Mouse (Mus musculus): ENCODE data around the gene Eml3. TPM values are rescaled to one million over a fixed set of nuclear protein-coding genes. Genes with fewer than 3 reads are reported as not detected.
A peak's percentile ranks its signal among the peaks of the same experiment; 100 is the strongest.

Eml3 gene
- polyA plus RNA-seq, 1 experiment from 2014 or later: 14.3 TPM

GRCm38 (mm10) chr19:8942276-8942964 is 13.1 kb downstream of the Eml3 start:
- peak overlapping the region; percentile 94 for H3K4me3 ChIP-seq
- H3K27me3 ChIP-seq (replicated peaks): no peaks in the 10 kb centered on the region
- peak overlapping the region; percentile 75 for H3K4me2 ChIP-seq (replicated peaks)
- under 1% methylated on average over 46 of the region's 46 CpGs for WGBS
- ATAC-seq (ENCODE audit: low FRiP score, low read depth): peak; percentile 72
- H3K9me3 ChIP-seq: no peaks in the 10 kb centered on the region
- peak overlapping the region; percentile 96 for H3K27ac ChIP-seq
- peaks cover 25% of the 10 kb centered on the region for H3K36me3 ChIP-seq
- peaks cover 27% of the 10 kb centered on the region for H3K4me1 ChIP-seq
- peak overlapping the region; percentile 99 for H3K9ac ChIP-seq

GRCm38 (mm10) chr19:8943047-8943446 is 13.7 kb downstream of the Eml3 start:
- Histone ChIP-seq H3K27ac (no peak overlapping the region), H3K36me3 (peaks cover 31% of the 10 kb centered on the region), H3K4me1 (peaks cover 27% of the 10 kb centered on the region), H3K9ac (peak overlapping the region; percentile 99), H3K4me3 (peak overlapping the region; percentile 94), H3K27me3 (replicated peaks) (no peaks in the 10 kb centered on the region), H3K4me2 (replicated peaks) (peak overlapping the region; percentile 75), H3K9me3 (no peaks in the 10 kb centered on the region)
- no peak for ATAC-seq (ENCODE audit: low FRiP score, low read depth)
- WGBS: 80% methylated on average over 2 of the region's 2 CpGs

GRCm38 (mm10) chr19:8944062-8944461 is 14.7 kb downstream of the Eml3 start:
- Histone ChIP-seq H3K27ac (no peak overlapping the region), H3K9ac (peak overlapping the region; percentile 26; the same call in 1 of the 2 replicates), H3K4me2 (replicated peaks) (peak overlapping the region; percentile 41), H3K9me3 (no peaks in the 10 kb centered on the region), H3K4me1 (peaks cover 27% of the 10 kb centered on the region), H3K4me3 (no peak overlapping the region), H3K36me3 (peaks cover 42% of the 10 kb centered on the region), H3K27me3 (replicated peaks) (no peaks in the 10 kb centered on the region)
- WGBS: 76% methylated on average over 5 of the region's 5 CpGs
- no peak for ATAC-seq (ENCODE audit: low FRiP score, low read depth)

- H3K4me1 ChIP-seq: peaks cover 27% of the 10 kb centered on the region
These were observed 15.4 kb downstream of the Eml3 start for GRCm38 (mm10) chr19:8944750-8945149.

GRCm38 (mm10) chr19:8945251-8945650 is 15.9 kb downstream of the Eml3 start:
- 89% methylated on average over 6 of the region's 6 CpGs for WGBS
- no peaks in the 10 kb centered on the region for H3K9me3 ChIP-seq
- no peak overlapping the region for H3K27ac ChIP-seq
- peaks cover 53% of the 10 kb centered on the region for H3K36me3 ChIP-seq
- no peak for ATAC-seq (ENCODE audit: low FRiP score, low read depth)
- H3K4me3 ChIP-seq: no peak overlapping the region
- H3K27me3 ChIP-seq (replicated peaks): no peaks in the 10 kb centered on the region
- peak overlapping the region; percentile 40; the same call in 1 of the 2 replicates for H3K4me2 ChIP-seq (replicated peaks)
- peaks cover 27% of the 10 kb centered on the region for H3K4me1 ChIP-seq
- H3K9ac ChIP-seq: no peak overlapping the region

More at GRCm38 (mm10) chr19:8944750-8945149, 15.4 kb downstream of the Eml3 start:
- Histone ChIP-seq H3K27ac (no peak overlapping the region), H3K36me3 (peaks cover 48% of the 10 kb centered on the region), H3K27me3 (replicated peaks) (no peaks in the 10 kb centered on the region), H3K9me3 (no peaks in the 10 kb centered on the region), H3K4me2 (replicated peaks) (peak overlapping the region; percentile 40), H3K4me3 (no peak overlapping the region), H3K9ac (no peak overlapping the region)
- no peak for ATAC-seq (ENCODE audit: low FRiP score, low read depth)
- 48% methylated on average over 5 of the region's 5 CpGs for WGBS

- Histone ChIP-seq H3K4me2 (replicated peaks) (no peak overlapping the region), H3K27me3 (replicated peaks) (no peaks in the 10 kb centered on the region), H3K4me3 (no peak overlapping the region), H3K9ac (no peak overlapping the region), H3K36me3 (peaks cover 70% of the 10 kb centered on the region), H3K9me3 (no peaks in the 10 kb centered on the region), H3K4me1 (peaks cover 16% of the 10 kb centered on the region), H3K27ac (no peak overlapping the region)
- 92% methylated on average over 7 of the region's 7 CpGs for WGBS
- ATAC-seq (ENCODE audit: low FRiP score, low read depth): no peak
These were observed 17.6 kb downstream of the Eml3 start for GRCm38 (mm10) chr19:8946929-8947328.

- H3K4me1 ChIP-seq: peaks cover 17% of the 10 kb centered on the region
- H3K4me3 ChIP-seq: no peak overlapping the region
- 94% methylated on average over 5 of the region's 5 CpGs for WGBS
- no peaks in the 10 kb centered on the region for H3K27me3 ChIP-seq (replicated peaks)
- no peak overlapping the region for H3K9ac ChIP-seq
- H3K27ac ChIP-seq: no peak overlapping the region
- no peaks in the 10 kb centered on the region for H3K9me3 ChIP-seq
- H3K36me3 ChIP-seq: peaks cover 72% of the 10 kb centered on the region
- no peak for ATAC-seq (ENCODE audit: low FRiP score, low read depth)
- no peak overlapping the region for H3K4me2 ChIP-seq (replicated peaks)
These were observed 20.8 kb downstream of the Eml3 start for GRCm38 (mm10) chr19:8950190-8950589.

- peaks cover 17% of the 10 kb centered on the region for H3K4me1 ChIP-seq
- H3K9me3 ChIP-seq: no peaks in the 10 kb centered on the region
- H3K4me2 ChIP-seq (replicated peaks): 0 out of 2 replicates have a peak overlapping the region, but pooled peaks have one; percentile 87
- H3K4me3 ChIP-seq: no peak overlapping the region
- no peak for ATAC-seq (ENCODE audit: low FRiP score, low read depth)
- H3K9ac ChIP-seq: peak overlapping the region; percentile 18; the same call in 1 of the 2 replicates
- peak overlapping the region; percentile 78 for H3K27ac ChIP-seq
- 91% methylated on average over 9 of the region's 9 CpGs for WGBS
- H3K36me3 ChIP-seq: peaks cover 68% of the 10 kb centered on the region
- no peaks in the 10 kb centered on the region for H3K27me3 ChIP-seq (replicated peaks)
These were observed 22.9 kb downstream of the Eml3 start for GRCm38 (mm10) chr19:8952241-8952640.

- WGBS: 3% methylated on average over 46 of the region's 46 CpGs
- Histone ChIP-seq H3K4me3 (peak within 1 kb of the TSS; percentile 87), H3K4me1 (peaks cover 17% of the 10 kb centered on the region), H3K36me3 (peaks cover 65% of the 10 kb centered on the region), H3K9ac (peak within 1 kb of the TSS; percentile 69), H3K4me2 (replicated peaks) (peak within 1 kb of the TSS; percentile 87), H3K27me3 (replicated peaks) (no peaks in the 10 kb centered on the region), H3K27ac (peak within 1 kb of the TSS; percentile 78), H3K9me3 (no peaks in the 10 kb centered on the region)
- peak; percentile 95 for ATAC-seq (ENCODE audit: low FRiP score, low read depth)
These were observed 24.0 kb downstream of the Eml3 start, which contains the start of gene Tut1 for GRCm38 (mm10) chr19:8953135-8954039. Tut1 (plus strand) TSS chr19:8953847.

- Histone ChIP-seq H3K9me3 (no peaks in the 10 kb centered on the region), H3K4me2 (replicated peaks) (peak overlapping the region; percentile 87), H3K4me1 (peaks cover 17% of the 10 kb centered on the region), H3K36me3 (peaks cover 63% of the 10 kb centered on the region), H3K27ac (no peak overlapping the region), H3K27me3 (replicated peaks) (no peaks in the 10 kb centered on the region), H3K4me3 (peak overlapping the region; percentile 87), H3K9ac (peak overlapping the region; percentile 69)
- WGBS: 9% methylated on average over 9 of the region's 9 CpGs
- no peak for ATAC-seq (ENCODE audit: low FRiP score, low read depth)
These were observed 24.8 kb downstream of the Eml3 start for GRCm38 (mm10) chr19:8954171-8954570.

GRCm38 (mm10) chr19:8962256-8962655 is 32.9 kb downstream of the Eml3 start:
- no peak overlapping the region for H3K4me3 ChIP-seq
- no peaks in the 10 kb centered on the region for H3K9me3 ChIP-seq
- H3K4me2 ChIP-seq (replicated peaks): no peak overlapping the region
- no peak overlapping the region for H3K9ac ChIP-seq
- no peaks in the 10 kb centered on the region for H3K27me3 ChIP-seq (replicated peaks)
- ATAC-seq (ENCODE audit: low FRiP score, low read depth): no peak
- peaks cover 11% of the 10 kb centered on the region for H3K4me1 ChIP-seq
- WGBS: 84% methylated on average over 2 of the region's 2 CpGs
- H3K27ac ChIP-seq: no peak overlapping the region
- H3K36me3 ChIP-seq: peaks cover 79% of the 10 kb centered on the region

GRCm38 (mm10) chr19:8965075-8965474 is 35.7 kb downstream of the Eml3 start:
- Histone ChIP-seq H3K9me3 (no peaks in the 10 kb centered on the region), H3K4me1 (peaks cover 22% of the 10 kb centered on the region), H3K4me3 (no peak overlapping the region), H3K9ac (0 out of 2 replicates have a peak overlapping the region, but pooled peaks have one; percentile 3), H3K36me3 (peaks cover 68% of the 10 kb centered on the region), H3K27me3 (replicated peaks) (no peaks in the 10 kb centered on the region), H3K27ac (no peak overlapping the region), H3K4me2 (replicated peaks) (no peak overlapping the region)
- no peak for ATAC-seq (ENCODE audit: low FRiP score, low read depth)
- WGBS: 90% methylated on average over 11 of the region's 11 CpGs

Measured in neural tube, embryonic 12.5 days (tissue).